In genomic region chr19:4370656-4371055, GRCm38 (mm10) we compare ENCODE assay signal across 13 mouse cellular contexts.
"Had no signal": no experiment of that assay in that cellular context is flagged by ENCODE, and none has a peak within 500 bp of the region (broad histone marks: within the 10 kb centered on the region; RNA-seq: fewer than 3 reads in every experiment).

No protein-coding gene starts in this region.

- H3K4me3 ChIP-seq: layer of hippocampus, adult 2 months; midbrain, embryonic 13.5 days had no signal

- H3K9me3 ChIP-seq: midbrain, embryonic 13.5 days had no signal

- H3K27ac ChIP-seq: kidney, postnatal 0 days; layer of hippocampus, adult 2 months; liver, embryonic 14.5 days; midbrain, embryonic 13.5 days; stomach, postnatal 0 days had no signal

- H3K9ac ChIP-seq: liver, embryonic 14.5 days; midbrain, embryonic 13.5 days had no signal

- H3K27me3 ChIP-seq: midbrain, embryonic 13.5 days had no signal

- ATAC-seq: midbrain, embryonic 13.5 days had no signal

- H3K4me2 ChIP-seq: midbrain, embryonic 13.5 days had no signal

- H3K36me3 ChIP-seq: midbrain, embryonic 13.5 days had no signal

- DNase-seq: kidney, adult 11 months; kidney, adult 9 months; kidney, postnatal 4 days; lung, adult 18-20 months; right cerebral cortex, adult 18-20 months; right cerebral cortex, postnatal 25 days; thymus, adult 18-20 months; thymus, postnatal 25 days had no signal
